Mouse (Mus musculus): ENCODE data around the gene Cpsf6.

DNA sequence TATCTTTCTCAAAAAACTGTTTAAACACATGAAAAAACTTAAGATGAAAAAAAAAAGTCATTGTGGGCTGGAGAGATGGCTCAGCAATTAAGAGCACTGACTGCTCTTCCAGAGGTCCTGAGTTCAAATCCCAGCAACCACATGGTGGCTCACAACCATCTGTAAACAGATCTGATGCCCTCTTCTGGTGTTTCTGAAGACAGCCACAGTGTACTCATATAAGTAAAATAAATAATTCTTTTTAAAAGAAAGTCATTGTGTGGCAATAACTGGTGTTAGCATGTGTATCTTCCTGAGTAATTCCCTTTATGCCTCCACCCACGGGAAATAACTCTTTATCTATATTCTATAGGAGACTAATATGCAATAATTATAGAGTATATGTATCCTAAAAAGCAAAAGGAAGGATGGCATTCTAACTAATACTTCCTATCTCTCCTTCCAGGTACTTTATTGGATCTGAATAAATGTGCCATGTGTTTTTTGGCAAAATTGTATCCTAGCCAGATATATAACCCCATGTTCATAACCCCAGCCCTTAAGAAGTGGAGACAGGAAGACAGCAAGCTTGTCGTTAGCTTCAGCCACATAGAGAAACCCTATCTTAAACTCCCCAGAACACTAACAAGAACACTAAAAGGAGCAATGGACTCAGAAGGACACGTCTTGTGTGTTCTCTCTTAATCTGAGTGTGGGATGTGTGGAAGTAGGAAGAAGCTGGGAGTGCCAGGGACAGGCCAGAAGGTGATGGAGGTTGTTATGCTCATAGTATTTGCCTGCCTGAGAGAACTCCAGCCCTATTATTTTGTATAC is 15.1 kb upstream of the Cpsf6 start:
- TF ChIP-seq CTCF (conservative IDR thresholded peaks at IDR 0.05; ENCODE audit: insufficient read depth, insufficient read length, low read depth, low read length) (no peak), POLR2A (IDR thresholded peaks at IDR 0.05; ENCODE audit: low read depth, low read length) (no peak)

All from kidney, adult 2 months (tissue).